Mouse (Mus musculus) lung, postnatal 0 days (tissue): ENCODE results near the gene Tcl1.
"Not testable (repeated sequence)": the region's sequence is repeated elsewhere in the genome, so short reads cannot be mapped to it uniquely, and the experiment has no call there.

Source experiments
- CTCF ChIP-seq: IDR thresholded peaks from 2 replicates; pipeline ENCODE4 v1.5.1; 2016; ENCODE audit warnings: antibody characterized with exemption, mild to moderate bottlenecking
- EP300 ChIP-seq: IDR thresholded peaks from 2 replicates; pipeline ENCODE4 v1.6.1; 2016; ENCODE audit warnings: antibody characterized with exemption, mild to moderate bottlenecking, control low read depth

GRCm38 (mm10) chr12:105176044-105176443 is 46.5 kb downstream of the Tcl1 start, which contains the start of gene Tcl1b5:
- TF ChIP-seq CTCF, EP300: not testable (repeated sequence)
